Comparison of ENCODE assay signal across 15 mouse cellular contexts in the genomic region with DNA sequence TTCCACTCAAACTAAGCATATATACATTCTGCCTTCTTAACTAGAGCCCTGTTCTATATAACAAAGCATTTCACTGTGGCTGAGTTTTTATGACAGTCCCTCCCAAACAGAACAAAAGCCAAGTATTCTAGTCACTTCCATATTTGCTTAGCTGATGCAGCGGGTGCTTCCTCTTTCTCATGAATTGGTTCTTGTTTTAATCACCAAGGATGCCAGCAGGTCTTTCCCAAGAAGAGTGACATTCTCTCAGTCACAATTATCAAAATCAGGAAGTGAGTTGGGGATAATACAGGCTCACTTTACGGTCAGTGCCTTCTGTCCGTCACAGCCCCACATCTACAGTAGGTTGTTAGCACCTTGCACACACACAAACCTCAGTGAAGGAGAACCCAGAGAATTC. TPM values are rescaled to one million over a fixed set of nuclear protein-coding genes. Genes with fewer than 3 reads are reported as not detected.
DNase-seq lines count a peak whose midpoint lies in the region; TF ChIP-seq lines count a peak whose summit lies in the region.
"Had no signal": no experiment of that assay in that cellular context is flagged by ENCODE, and none has a peak within 500 bp of the region (broad histone marks: within the 10 kb centered on the region; RNA-seq: fewer than 3 reads in every experiment).

No protein-coding gene starts in this region.

- TF ChIP-seq POLR2A in liver, adult 2 months (IDR thresholded peaks at IDR 0.05; ENCODE audit: extremely low read depth, insufficient read depth, low read length): no peak

- no peaks in the 10 kb centered on the region; the same call in 1 of the 2 replicates for H3K4me1 ChIP-seq in liver, adult 2 months (ENCODE audit: control insufficient read depth, insufficient read depth, low read length)
- peaks cover 28% of the 10 kb centered on the region for H3K4me1 ChIP-seq in megakaryocyte, embryonic 14.5 days

- H3K27me3 ChIP-seq in liver, adult 2 months (ENCODE audit: control insufficient read depth, insufficient read depth, low read length): no peaks in the 10 kb centered on the region
- H3K27me3 ChIP-seq in megakaryocyte, embryonic 14.5 days (replicated peaks): no peaks in the 10 kb centered on the region
- H3K27me3 ChIP-seq: liver, embryonic 13.5 days had no signal

- no peaks in the 10 kb centered on the region for H3K9me3 ChIP-seq in megakaryocyte, embryonic 14.5 days
- H3K9me3 ChIP-seq: forebrain, embryonic 12.5 days; heart, embryonic 15.5 days; liver, embryonic 13.5 days had no signal

- no peak for TF ChIP-seq CTCF in liver, adult 2 months (IDR thresholded peaks at IDR 0.05; ENCODE audit: low read depth, low read length)
- TF ChIP-seq CTCF in left cerebral cortex, adult 2 months (IDR thresholded peaks at IDR 0.05): no peak

- DNase-seq in liver, adult 2 months (ENCODE audit: extremely low read depth, low read depth, low spot score): peak; percentile 34
- DNase-seq in liver (no peak), A20 (ENCODE audit: low read depth, low spot score) (peak; percentile 70)
- DNase-seq in c-Kit-positive CD71-negative TER-119-negative erythroid progenitor cells, embryonic 14.5 days (ENCODE audit: low read depth): peak; percentile 29
- DNase-seq in layer of hippocampus, postnatal 36 days: no peak
- DNase-seq in left cerebral cortex, adult 2 months (ENCODE audit: extremely low spot score in 1 of 2, low spot score in 2 of 2): no peak
- no peak for DNase-seq in left cerebral cortex, adult 8-10 months (ENCODE audit: low spot score in 2 of 2)
- DNase-seq: adrenal gland, postnatal 36 days; cerebellum, adult 11-12 months; kidney, postnatal 25 days; liver, embryonic 13.5 days; thymus, postnatal 36 days had no signal

- no peak overlapping the region for H3K9ac ChIP-seq in liver, adult 2 months (ENCODE audit: low read depth, low read length)
- H3K9ac ChIP-seq: forebrain, embryonic 12.5 days; heart, embryonic 15.5 days; liver, embryonic 13.5 days had no signal

- no peaks in the 10 kb centered on the region for H3K36me3 ChIP-seq in liver, adult 2 months (ENCODE audit: control insufficient read depth, insufficient read depth, low read length)
- peaks cover 4% of the 10 kb centered on the region for H3K36me3 ChIP-seq in megakaryocyte, embryonic 14.5 days (replicated peaks; ENCODE audit: low read length)
- H3K36me3 ChIP-seq: heart, embryonic 15.5 days; liver, embryonic 13.5 days had no signal

- peaks cover 12% of the 10 kb centered on the region; the same call in 1 of the 2 replicates for H3K79me2 ChIP-seq in liver, adult 2 months (ENCODE audit: control insufficient read depth, insufficient read depth, low read length)

- H3K27ac ChIP-seq in liver, adult 2 months (replicated peaks; ENCODE audit: insufficient read depth, low read depth, low read length): no peak overlapping the region
- H3K27ac ChIP-seq in left cerebral cortex, adult 2 months: no peak overlapping the region
- H3K27ac ChIP-seq: forebrain, embryonic 12.5 days; heart, embryonic 15.5 days; liver, embryonic 13.5 days had no signal

- no peak overlapping the region for H3K4me3 ChIP-seq in liver, adult 2 months (ENCODE audit: insufficient read depth, low read depth, low read length)
- peak overlapping the region; percentile 26 for H3K4me3 ChIP-seq in megakaryocyte, embryonic 14.5 days (replicated peaks)
- no peak overlapping the region for H3K4me3 ChIP-seq in left cerebral cortex, adult 2 months
- H3K4me3 ChIP-seq: forebrain, embryonic 12.5 days; heart, embryonic 15.5 days; liver, embryonic 13.5 days had no signal

- intact Hi-C loops in left cerebral cortex, adult 2 months (cut with DNase I): no loop called here

- WGBS in liver, adult 2 months: 70% methylated on average over 3 of the region's 3 CpGs

RNA-seq across cellular contexts. Expression of gene Sipa1l3, which starts 26.6 kb away (rescaled TPM):
- 3.1 and 3.8 TPM in 2 replicates for total RNA-seq in liver, adult 2 months (2014; rRNA removed)
- 6.5 and 9.2 TPM in 2 replicates for polyA plus RNA-seq in liver, adult 2 months (2012; rRNA removed)
- 27.5 and 46.5 TPM in 2 replicates for polyA plus RNA-seq in megakaryocyte, embryonic 14.5 days (2012; ENCODE audit: insufficient read depth, low replicate concordance)
- 100 to 1,000 TPM; 242 to 252 TPM for total RNA-seq in layer of hippocampus, postnatal 36 days (2021)
- 10 to 100 TPM; 51.3 to 61.8 TPM for total RNA-seq in left cerebral cortex, adult 2 months (2021)
- total RNA-seq in left cerebral cortex, adult 8-10 months (2022): 10 to 100 TPM; 55.2 to 64.7 (median 57.8) TPM

Comparison
In these comparisons a context has a peak if more than half of its experiments do, and no peak if none do; other contexts are left out.
1. DNase-seq: peak in liver, adult 2 months (single experiment), A20 (single experiment) and c-Kit-positive CD71-negative TER-119-negative erythroid progenitor cells, embryonic 14.5 days (single experiment); none in liver (single experiment), layer of hippocampus, postnatal 36 days (0 of 2), left cerebral cortex, adult 2 months (0 of 2) and left cerebral cortex, adult 8-10 months (0 of 2).
2. RNA of gene Sipa1l3, which starts 26.6 kb away (total RNA-seq): 242 to 252 TPM in layer of hippocampus, postnatal 36 days, 51.3 to 61.8 TPM in left cerebral cortex, adult 2 months and 55.2 to 64.7 TPM in left cerebral cortex, adult 8-10 months; 3.1 to 3.8 TPM in liver, adult 2 months; every median in the first group is over 10 times any median in the second.